Mouse (Mus musculus) bone marrow macrophage, adult 2 months (primary cell): ENCODE measurements around the gene H2-Q2.
"Not testable (repeated sequence)": the region's sequence is repeated elsewhere in the genome, so short reads cannot be mapped to it uniquely, and the experiment has no call there.

Experiments used
- CTCF ChIP-seq: IDR thresholded peaks from 2 replicates; pipeline ENCODE4 v1.5.1; 2012; ENCODE audit warnings: low read depth, mild to moderate bottlenecking, low read length, moderate library complexity
- POLR2A ChIP-seq: IDR thresholded peaks from 2 replicates; pipeline ENCODE4 v1.6.1; 2012; ENCODE audit warnings: mild to moderate bottlenecking, low read depth, low read length, borderline replicate concordance

- TF ChIP-seq CTCF, result peak; percentile 77
- not testable (repeated sequence) for TF ChIP-seq POLR2A
Measured at GRCm38 (mm10) chr17:35295796-35296195, 46.2 kb upstream of the H2-Q2 start.
